Mouse (Mus musculus): ENCODE measurements around the gene Hoxb3.

Gene Hoxb3

DNA sequence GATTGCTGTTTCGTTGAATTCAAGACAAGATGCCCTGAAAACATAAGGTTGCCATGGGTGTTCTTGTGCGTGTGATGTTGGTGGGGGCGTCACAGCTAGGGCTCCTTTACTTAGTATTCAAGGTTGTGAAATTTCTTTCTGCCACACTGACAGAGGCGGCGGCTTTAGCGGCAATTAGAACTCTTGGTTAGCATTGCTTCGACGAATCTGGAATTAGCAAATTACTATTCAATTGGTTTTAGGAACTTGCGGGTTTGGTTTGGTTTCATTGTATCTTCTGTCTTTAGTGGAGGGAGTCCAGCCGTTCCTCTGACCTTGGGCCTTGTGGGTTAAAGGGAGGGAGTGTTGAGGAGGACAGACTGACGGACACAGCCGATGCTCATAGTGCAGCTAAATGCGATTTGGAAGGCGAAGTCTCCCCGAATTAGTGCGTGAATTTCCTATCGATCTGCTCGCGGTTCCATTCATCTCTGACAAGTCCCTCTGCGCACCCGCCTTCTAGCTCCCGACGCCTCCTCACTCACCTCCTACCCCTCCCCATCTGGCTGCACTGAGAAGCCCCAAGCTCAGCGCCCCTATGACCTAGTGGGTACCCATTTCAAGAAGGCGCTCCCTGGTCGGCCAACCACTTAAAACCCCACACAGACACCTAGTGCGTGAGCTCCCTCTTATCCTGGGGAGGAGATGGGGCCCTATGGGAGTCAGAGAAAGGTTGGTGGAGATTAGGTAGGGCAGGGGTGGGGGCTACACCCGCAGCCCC is 5.3 kb upstream of the Hoxb3 start, which contains the start of gene Hoxb4:
Hoxb4 (plus strand) TSS at position 660 of the 760 bp plus-strand sequence.
- DNase-seq (ENCODE audit: low read depth, low spot score), result peak; percentile 44

DNA sequence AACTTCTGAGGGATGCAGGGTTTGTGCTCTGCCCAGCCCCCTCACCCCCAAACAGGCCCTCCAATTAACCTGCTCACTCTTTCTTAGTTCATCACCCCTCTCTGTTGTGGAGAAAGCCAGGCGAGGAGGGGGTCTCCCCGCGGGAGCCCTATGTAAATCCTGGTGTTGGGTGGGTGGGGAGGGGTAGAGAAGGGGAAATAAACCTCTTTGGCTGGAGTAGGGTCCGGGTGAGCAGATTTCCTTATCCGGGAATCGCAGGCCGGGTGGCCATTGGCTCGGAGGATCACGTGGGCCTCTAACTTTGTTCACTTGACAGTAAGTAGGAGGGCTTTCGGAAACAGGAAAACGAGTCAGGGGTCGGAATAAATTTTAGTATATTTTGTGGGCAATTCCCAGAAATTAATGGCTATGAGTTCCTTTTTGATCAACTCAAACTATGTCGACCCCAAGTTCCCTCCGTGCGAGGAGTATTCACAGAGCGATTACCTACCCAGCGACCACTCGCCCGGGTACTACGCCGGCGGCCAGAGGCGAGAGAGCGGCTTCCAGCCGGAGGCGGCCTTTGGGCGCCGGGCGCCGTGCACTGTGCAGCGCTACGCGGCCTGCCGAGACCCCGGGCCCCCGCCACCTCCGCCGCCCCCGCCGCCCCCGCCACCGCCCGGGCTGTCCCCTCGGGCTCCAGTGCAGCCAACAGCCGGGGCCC is 4.6 kb upstream of the Hoxb3 start:
- peak; percentile 88 for DNase-seq (ENCODE audit: low read depth, low spot score)

DNA sequence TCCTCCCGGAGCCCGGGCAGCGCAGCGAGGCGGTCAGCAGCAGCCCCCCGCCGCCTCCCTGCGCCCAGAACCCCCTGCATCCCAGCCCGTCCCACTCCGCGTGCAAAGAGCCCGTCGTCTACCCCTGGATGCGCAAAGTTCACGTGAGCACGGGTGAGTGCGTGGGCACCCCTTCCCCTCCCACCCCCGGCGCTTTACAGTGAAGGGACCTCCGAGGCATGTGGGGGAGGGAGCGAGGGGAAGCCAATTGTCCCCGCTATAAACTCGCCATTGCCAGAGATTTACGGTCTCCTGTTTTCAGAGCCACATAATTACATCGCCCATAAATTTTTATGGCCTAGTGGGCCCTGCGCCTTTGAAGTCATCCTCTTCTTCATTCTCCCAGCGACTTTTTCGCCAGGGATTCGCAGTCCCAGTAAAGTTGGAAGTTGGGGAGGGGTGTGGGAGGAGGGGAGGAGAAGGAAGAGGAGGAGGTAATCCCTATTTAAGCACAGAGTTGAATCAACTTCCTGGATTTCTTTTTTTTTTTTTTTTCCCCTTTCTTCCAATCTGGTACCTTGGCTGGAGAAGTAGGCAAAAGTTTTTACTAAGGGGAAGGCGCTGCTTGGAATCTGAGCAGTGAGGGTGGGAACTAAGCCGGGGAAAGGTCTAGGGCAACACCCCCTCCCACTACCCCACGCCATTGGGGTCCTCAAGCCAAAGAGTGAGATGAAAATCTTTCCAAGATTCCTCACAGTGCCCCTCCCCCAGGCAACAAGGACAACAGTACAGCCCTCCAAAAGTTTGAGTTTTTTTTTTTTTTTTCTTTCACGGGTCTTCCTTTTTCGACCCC is 3.8 kb upstream of the Hoxb3 start:
- peak; percentile 51 for DNase-seq (ENCODE audit: low read depth, low spot score)

DNA sequence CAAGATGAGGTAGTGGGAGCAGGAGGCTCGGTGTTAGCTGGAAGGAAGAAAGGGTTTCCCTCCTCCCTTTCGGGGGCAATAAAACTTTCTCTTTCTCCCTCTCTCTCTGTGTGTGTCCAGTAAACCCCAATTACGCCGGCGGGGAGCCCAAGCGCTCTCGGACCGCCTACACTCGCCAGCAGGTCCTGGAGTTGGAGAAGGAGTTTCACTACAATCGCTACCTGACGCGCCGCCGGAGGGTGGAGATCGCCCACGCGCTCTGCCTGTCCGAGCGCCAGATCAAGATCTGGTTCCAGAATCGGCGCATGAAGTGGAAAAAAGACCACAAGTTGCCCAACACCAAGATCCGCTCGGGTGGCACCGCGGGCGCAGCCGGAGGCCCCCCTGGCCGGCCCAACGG is 3.2 kb upstream of the Hoxb3 start:
- DNase-seq (ENCODE audit: low read depth, low spot score), result peak; percentile 61

DNA sequence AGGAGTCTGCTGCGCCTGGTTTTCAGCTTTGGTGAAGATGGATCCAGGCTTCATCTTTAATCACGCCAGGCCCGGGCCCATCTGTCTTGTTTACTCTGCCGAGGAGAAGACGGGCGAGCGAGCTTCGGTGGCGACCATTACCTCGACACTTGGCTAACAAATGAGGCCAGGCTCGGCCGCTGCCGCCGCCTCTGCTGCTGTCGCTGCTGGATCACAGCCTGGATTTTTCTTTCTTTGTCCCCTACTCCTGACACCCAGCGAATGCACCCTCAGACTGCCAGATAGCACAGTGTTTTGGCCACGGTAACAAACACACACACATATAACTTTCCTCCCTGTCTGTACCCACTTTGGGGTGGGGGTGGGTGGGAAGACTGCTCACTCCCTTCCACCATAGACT is 2.4 kb upstream of the Hoxb3 start:
- DNase-seq (ENCODE audit: low read depth, low spot score), result peak; percentile 49

DNA sequence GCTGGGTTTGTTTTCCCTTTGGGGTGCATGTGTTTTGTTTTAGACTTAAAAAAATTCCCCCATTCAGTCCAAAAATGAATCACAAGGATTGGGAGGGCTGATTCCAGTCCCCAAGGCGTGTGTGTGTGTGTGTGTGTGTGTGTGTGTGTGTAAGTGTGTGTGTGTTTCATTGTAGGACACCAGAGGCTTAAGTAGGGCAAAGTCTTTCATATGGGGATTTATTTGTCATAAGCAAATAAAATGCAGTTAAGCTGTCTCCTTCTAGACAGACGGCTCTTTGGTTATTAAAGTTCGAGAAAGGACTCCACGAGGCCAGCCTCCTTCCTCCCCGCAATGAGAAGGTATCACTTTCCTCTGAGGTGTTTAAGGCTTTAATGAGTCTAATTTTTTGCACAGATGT is 1.3 kb upstream of the Hoxb3 start:
- DNase-seq (ENCODE audit: low read depth, low spot score), result no peak

DNA sequence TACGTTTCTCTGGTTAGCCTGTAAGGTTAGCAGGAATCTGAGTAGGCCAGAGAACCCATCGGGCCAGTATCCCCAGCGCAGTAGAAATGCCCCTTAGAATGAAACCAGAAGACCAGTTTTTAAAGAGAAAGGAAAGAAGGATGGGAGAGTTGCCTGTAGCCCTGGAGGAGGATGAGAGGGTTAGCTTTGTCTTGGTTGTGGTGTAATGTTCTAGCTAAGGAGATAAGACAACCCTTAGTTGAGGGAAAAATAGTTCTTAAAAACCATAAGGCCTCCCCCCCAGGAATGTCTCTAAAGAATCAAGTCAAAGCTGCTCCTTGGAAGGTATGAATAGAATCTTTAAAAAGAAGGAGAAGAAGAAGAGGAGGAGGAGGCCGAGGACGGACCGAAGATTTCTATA is 388 bp upstream of the Hoxb3 start:
- no peak for DNase-seq (ENCODE audit: low read depth, low spot score)

DNA sequence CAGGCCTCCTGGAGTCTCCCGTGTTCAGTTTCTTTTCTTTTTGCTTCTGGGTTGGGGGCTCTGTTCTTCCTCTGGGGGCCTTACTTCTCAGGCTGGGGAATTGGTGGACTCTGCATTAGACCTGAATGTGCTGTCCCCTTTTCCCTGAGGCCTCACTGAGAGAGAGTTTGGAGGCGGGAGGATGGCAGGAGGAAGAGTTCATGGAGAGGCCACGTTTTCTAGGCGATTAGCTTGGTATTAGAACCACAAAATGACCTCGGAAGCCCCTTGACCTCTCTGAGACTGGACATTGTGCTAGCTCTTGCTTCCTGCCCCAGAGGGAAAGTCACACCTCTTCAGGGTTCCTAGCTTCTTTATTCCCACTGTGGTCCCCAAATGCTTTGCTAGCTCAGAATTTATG is 999 bp downstream of the Hoxb3 start:
- no peak for DNase-seq (ENCODE audit: low read depth, low spot score)

DNA sequence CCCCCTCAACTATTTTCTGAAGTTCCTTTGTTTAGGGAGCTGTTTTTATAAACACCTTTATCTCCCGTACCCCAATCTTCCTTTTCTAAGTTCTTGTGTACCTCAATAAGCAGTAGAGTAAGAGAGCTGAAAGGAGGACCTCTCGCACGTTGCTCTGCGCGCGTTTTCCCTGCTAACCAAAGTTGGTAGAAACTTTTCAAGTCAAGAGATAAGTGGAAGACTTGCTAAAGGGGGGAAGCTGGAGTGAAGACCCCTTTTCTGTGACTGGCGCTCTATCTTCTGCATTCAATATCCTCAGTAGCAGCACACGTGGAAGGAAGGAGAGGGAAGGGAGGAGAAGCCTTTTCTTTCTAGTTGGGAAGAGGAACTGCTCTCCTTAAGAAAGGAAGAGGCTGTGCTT is 1.8 kb downstream of the Hoxb3 start:
- DNase-seq (ENCODE audit: low read depth, low spot score), result no peak

DNA sequence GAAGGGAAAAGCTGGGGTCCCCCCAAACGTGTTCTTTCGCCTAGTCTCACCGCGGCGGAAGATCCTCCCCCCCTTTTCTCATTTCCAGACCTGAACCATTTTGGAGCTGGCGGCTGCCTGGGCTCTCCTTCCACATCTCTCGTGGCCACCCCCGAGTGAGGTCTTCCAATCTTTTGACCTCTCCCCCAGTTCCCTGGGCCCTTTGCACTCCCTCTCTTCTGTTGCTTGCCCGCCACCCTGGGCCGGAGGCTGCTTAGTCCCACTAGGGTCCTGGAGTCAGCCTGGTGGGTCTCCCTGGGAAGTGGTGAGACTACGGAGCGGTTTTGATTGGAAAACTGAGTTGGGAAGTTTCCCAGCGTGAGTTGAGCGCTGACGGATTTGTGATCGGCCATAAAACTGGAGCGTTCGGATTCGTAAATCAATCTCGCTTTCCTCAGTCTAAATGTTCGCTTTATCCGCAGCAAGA is 2.7 kb downstream of the Hoxb3 start:
- DNase-seq (ENCODE audit: low read depth, low spot score), result peak; percentile 34

DNA sequence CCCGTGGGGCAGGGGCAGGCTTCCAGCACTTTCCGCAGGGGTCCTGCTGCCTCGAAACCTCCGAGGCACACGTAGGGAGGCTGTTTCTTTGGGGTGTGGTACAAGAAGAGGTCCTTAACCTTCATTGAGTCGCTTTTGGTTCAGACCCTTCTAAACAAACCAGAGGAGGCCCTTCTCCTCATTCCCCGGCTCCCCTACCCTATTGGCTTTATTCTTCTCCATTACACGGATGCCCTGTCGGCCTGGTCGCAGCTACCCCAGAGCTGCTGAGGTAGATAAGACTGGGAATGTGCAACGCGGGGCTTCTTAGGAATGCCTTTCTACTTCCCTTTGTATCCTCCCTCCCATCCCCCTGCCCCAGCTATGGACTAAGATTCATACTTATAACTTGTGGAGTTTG is 3.6 kb downstream of the Hoxb3 start:
- DNase-seq (ENCODE audit: low read depth, low spot score), result no peak

DNA sequence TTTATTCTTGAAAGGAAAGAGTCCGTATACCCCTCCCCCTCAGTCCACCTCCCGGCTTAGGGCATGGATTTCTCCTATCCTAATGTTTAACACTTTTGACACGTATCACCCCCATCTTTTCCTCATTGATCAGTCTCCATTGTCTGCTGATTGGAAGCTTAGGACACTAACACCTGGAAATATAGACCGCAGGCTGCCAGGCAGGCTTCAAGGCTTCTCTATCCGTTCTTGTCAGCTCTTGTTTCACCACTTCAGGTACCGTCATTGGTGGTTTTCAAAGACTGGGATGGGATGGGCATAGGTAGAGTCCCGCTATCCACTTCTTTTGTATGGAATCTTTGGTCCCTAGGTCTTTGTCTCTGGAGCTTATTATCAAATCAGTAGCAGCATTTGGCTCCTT is 4.0 kb downstream of the Hoxb3 start:
- DNase-seq (ENCODE audit: low read depth, low spot score), result no peak

DNA sequence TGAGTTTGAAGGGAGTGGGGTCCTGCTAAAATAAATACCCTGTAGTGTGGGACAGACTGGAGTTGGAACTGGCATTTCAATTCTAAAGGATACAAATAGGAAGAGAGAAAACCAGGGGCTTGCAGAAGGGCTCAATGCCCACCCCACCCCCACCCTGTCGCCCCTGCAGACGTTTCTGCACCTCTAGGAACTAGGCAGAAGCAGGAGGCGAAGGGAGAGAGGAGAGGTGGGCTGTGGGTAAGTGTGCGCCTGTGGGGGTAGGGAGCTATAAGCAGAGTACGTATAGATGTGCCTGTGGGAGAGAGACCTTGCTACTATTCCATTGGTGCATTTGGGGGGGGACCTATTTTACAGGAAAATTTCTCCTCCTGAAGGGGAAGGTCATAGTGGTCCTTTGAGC is 4.6 kb downstream of the Hoxb3 start:
- no peak for DNase-seq (ENCODE audit: low read depth, low spot score)

DNA sequence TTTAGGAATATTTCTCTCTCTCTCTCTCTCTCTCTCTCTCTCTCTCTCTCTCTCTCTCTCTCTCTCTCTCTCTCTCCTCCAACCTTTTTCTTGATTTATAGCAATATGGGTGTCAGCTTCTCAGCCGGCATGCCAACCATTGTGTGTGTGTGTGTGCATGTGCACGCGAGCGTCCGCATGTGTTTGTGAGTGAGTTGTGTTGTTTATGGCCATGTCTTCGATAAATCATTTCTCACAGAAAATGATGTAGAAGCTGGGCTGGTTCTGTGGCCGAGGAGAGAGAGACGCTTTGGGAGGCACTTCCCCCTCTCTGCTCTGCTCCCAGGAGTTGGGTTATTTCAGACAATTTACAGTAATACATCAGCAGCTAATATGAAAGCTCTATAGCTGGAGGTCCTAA is 5.5 kb downstream of the Hoxb3 start:
- no peak for DNase-seq (ENCODE audit: low read depth, low spot score)

DNA sequence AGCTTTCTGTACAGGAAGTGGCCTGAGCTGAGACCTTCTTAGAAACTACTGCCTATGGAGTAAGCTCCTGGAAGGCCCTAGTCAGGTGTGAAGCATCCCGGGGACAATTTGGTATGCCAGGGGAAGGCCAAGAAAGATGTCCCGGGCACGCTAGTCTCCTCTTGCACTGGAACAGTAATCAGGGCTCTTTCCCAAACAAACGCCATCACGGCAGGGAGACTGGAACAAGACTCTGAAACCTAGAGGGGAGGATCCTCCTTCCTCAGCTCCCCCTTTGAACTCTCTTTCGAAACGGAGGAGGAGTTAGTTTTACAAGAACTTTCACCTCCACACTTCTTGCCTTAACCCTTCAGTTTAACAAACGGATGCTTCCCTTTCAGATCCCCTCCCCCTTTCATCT is 9.0 kb downstream of the Hoxb3 start:
- peak; percentile 45 for DNase-seq (ENCODE audit: low read depth, low spot score)

DNA sequence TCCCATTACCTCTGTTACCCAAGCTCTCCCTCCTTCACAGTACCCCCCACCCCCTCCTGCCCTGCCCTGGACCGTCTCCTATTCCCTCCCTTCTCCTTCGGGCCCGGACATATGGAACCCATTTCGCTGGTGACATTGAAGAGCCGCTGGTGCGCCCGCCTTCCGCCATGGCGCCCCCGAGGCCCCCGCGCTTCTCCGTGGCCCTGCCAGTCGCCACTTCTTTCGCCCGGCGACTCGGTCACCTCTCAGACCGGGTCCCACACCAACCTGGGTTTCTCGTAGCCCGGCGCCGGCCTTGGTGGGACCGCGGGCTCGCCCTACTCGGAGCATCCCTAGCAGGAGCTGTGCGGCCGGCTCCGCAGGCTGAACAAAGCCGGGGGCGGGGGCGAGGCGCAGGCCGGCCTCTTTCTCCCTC is 9.5 kb downstream of the Hoxb3 start:
- DNase-seq (ENCODE audit: low read depth, low spot score), result peak; percentile 50

DNA sequence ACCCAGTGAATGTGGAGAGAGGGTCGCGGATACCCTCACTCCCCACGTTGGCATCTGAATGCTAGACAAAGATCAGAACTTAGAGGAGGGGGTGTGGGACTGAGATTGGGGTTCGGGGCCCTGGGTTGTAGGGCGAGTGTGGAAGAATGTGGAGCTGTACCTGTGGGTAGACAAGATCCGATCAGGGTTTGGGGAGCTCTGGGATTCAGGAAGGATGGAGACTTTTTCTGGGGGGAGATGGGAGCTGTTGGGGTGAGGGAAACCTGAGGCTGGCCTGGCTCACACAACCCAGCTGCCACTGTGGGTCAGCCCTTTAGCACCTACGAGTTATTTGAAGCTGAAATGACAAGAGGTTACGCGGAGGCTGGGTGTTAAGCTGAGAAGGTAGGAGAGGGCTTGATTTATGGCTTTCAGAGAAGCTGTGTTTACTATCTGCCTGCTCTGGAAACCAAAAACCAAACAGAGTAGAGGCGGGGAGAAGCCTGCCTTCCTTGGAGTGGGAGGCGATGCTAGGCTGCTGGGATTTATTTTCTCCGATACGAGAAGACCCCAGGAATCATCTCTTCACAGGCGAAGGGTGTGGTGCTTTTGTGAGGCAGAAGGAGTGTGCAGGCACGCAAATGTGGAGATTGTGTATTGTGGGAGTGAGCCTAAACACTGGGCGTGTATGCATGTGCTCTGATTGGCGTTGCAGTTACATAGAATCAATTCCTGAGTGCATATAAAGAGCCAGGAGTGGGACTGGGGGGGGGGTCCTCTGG is 10.3 kb downstream of the Hoxb3 start:
- no peak for DNase-seq (ENCODE audit: low read depth, low spot score)

DNA sequence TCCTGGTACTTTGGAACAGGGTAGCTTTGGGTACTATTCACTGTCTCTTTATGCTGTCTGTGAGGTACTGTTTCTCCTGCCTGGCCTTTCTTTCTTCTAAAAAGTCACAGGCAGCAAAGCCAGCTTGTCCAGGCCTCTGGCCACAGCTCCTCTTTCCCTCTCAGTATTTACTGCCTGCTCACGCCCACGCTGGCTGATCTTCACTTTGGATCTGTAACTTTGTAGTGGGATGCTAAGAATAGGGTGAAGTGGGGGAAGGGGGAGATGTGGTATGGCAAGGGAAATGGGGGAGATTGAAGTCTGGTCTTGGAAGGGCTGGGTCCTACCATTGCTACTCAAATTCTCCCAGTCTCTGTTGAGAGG is 10.9 kb downstream of the Hoxb3 start:
- DNase-seq (ENCODE audit: low read depth, low spot score), result no peak

DNA sequence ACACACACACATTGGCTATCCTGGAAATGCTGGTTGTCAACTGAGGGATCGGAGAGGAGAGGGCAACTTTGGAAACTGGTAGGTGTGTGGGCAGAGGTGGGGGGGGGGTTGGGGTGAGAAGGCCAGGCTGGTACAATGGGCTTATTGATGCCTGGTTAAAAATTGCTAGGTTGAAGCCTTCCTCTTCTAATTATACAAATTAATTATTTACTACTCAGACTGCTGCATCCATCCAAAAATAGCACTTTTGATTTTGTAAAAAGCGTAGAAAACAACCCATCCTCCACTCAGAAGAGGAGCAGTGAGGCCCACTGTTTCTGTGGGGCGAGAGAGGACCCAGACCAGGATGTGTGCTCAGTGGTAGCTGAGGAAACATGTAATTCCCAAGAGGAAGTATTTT is 11.9 kb downstream of the Hoxb3 start:
- no peak for DNase-seq (ENCODE audit: low read depth, low spot score)

DNA sequence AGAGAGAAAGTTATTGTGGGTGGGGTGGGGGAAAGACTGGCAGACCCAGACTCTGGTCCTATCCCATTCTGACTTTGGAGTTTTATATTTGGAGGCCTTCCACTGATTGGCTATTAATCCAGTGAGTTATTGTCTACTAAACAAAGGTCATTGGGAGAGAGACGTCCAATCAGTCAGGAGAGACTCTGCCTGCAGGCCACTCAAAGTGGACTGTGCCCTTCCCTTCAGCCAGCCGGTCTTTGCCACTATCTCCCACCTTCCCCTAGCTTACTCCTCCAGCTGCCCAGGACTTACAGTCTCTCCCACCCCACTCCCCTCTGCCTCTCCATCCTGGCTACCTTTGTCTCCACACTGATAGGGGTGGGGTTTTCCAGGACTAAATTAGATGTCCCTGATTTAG is 13.5 kb downstream of the Hoxb3 start:
- DNase-seq (ENCODE audit: low read depth, low spot score), result no peak

DNA sequence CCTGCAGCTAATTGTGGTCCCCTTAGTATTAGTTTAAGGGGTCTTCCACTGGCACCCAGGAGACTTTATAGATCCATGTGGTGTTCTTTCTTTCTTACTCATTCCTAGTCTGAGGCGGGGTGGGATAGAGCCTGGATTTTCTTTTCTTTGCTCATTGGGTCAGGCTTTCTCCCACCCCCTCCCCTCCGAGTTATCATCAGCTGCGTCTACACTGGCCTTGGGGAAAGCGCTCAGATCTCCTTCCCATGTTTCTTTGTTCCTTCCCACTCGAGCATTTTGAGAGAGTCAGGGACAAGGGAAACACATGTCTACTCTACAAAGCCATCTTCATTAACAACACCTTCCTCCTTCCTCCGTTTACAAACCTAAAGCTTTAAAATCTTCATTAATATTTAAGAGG is 13.9 kb downstream of the Hoxb3 start:
- DNase-seq (ENCODE audit: low read depth, low spot score), result no peak
